Mouse (Mus musculus) kidney, adult 18-20 months (tissue): Measurements from ENCODE around the gene Tomt.

ENCODE experiments used
- DNase-seq: peaks from one replicate; pipeline ENCODE4 v3.0.0; 2021

Tomt gene

DNA sequence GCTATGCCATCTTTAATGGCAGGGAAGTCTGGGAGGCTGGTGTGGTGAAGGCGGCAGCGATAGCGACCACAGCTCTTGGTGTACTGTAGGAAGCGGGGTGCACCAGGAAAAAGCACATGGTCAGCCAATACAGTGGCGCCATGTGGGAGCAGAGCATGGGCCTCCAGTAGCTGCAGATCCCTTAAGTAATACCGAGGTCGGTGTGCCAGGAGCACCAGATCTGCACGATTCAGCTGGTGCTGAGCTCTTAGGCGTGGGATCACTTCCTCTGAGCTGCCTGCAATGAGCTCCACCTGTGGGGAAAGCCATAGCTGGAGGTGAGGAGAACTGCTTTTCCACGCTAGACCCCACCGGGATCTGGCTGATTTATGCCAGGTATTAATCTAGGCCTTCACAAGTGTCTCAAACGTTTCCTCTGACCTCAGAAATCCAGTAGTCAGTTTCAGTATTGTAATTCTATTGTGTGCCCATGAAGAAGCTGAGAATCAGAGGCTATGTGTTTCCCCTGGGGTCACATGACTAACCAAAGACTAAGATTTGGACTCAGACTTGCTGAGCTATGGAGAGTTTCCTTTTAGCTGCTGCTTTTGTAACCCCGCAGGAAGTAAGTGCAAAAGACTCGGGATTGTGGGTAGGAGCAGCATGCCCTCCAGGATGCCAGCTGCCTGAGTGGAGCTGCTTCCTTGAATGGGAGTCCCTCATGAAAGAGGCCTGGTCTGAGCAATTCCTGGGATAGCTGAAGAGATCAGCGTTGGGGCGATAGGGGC is 5.6 kb downstream of the Tomt start:
- no peak for DNase-seq

DNA sequence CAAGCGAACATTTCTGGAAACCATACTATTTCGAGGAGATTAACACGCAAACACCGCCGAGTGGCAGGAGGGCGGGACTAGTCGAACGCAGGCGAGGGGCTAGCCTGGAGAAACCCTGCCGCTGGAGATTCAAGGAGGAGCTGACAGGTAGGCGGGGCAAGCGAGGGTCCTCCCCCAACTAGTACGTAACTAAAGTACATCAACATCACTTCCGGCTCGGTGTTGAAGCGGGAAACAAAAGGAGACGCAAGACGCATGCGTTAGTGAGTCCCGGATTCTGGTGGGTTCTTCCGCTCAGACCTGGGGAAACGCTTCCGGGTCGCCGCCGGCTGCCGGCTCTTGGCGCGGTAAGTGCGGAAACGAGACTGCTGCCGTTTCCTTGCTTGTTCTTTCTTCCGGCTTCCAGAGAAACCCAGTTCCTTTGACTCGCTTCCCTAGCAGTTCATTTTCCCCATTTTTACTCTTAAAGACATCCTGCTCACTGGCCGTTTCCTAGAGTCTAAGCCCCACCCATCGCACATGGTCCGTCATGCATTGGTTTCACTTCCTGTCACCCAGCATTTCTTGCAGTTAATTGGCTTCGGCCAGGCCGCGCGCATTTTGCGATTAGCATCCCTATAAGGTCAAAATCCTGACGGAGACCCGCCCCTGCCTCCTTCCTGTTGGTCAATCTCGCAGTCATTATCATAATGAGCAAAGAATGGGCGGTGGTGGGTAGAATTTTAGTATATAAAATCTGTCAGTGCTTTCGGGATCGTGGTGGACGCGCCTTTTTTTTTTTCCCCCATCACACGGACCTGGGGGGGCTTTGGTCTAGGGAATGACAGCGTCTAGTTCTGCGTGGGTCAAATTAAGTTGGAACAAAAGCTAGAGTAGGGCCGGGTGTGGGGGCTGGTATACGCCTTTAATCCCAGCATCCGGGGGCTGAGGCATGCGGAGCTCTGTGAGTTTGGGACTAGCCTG is 9.8 kb downstream of the Tomt start:
- DNase-seq = peak; percentile 96

DNA sequence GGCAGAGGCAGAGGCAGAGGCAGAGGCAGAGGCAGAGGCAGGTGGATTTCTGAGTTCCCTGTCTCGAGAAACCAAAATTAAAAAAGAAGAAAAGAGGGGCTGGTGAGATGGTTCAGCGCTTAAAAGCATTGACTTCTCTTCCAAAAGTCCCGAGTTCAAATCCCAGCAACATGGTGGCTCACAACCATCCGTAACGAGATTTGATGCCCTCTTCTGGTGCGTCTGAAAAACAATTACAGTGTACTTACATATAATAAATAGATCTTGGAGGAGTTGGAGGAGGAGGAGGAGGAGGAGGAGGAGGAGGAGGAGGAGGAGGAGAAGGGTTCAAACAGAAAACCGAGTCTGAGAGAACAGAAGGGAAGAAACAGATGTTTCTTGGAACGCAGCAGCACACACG is 10.5 kb downstream of the Tomt start:
- DNase-seq = no peak

- DNase-seq = no peak
These were observed 17.7 kb downstream of the Tomt start for GRCm38 (mm10) chr7:101888460-101888859.

GRCm38 (mm10) chr7:101886274-101886673 is 19.9 kb downstream of the Tomt start:
- no peak for DNase-seq

DNA sequence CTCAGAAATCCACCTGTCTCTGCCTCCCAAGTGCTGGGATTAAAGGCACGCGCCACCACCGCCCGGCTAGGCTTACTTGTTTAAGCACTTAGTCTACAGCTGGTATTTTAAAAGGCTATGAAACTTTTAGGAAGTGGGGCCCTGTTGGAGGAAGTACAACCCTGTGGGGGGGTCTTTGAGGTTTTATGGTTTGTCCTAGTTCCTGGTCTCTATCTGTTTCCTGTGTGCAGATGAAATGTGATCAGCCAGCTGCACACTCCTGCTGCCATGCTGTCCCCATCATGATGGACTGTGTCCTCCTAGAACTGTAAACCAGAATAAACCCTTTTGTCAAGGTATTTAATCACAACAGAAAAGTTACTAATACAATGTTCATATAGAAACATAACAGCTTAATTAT is 22.0 kb downstream of the Tomt start:
- DNase-seq = no peak

GRCm38 (mm10) chr7:101882413-101883154 is 23.6 kb downstream of the Tomt start:
- DNase-seq = no peak

DNA sequence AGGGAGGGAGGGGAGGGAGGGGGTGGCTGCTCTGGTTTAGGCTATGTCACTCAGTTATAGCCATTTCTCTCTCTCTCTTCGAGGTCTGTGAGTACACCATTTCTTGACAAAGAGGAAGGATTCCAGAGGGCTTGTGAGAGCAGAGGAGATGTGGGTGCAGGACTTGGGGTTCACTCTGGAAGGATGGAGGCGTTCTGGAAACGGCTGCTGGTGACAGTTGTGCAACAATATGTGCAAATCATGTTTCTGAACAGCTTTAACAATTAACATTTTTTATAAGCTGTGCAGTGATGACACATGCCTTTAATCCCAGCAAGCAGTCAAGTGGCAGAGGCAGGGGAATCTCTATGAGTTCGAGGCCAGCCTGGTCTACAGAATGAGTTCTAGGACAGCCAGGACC is 25.3 kb downstream of the Tomt start:
- no peak for DNase-seq

- DNase-seq = no peak
These were observed 30.2 kb downstream of the Tomt start for GRCm38 (mm10) chr7:101875978-101876377.

GRCm38 (mm10) chr7:101871296-101871695 is 34.9 kb downstream of the Tomt start:
- DNase-seq = peak; percentile 34

DNA sequence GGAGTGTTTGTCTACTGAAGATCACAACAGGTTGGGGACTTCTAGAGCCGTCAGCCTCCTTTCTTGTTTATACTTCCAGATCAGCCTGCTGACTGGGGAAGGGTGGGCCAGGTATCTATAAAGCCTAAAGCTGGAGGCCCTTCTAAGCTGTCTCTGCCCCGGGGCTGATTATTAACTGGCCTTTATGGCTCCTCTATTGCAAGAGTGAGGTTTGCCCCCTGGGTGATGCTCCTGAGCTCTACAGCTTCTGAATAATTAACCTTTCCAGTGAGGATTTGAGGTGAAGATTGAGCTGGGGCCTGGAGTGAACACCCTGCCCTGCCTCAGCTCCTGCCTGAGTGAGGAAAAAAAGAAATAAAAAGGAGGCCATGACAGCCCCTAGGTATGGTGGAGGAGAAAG is 35.5 kb downstream of the Tomt start, which contains the start of gene Folr1:
Folr1 (minus strand) TSS at position 160 of the 400 bp plus-strand sequence.
- DNase-seq = peak; percentile 72

DNA sequence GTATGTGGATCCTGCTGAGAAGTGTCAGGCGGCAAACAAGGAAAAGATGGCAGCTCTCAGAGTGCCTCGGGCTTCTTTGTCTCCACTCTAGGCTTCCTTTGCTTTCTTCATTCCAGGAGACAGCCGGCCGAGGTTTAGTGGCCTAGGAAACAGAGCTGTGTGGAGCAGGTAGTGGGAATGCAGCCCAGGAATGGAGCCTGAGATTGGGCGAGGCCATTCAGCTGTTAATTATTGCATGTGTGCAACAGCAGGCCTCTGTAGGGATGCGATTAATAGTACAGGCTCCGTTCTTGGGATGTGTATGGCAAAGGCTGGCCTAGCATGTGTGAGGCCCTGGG is 37.0 kb downstream of the Tomt start:
- DNase-seq = peak; percentile 41

DNA sequence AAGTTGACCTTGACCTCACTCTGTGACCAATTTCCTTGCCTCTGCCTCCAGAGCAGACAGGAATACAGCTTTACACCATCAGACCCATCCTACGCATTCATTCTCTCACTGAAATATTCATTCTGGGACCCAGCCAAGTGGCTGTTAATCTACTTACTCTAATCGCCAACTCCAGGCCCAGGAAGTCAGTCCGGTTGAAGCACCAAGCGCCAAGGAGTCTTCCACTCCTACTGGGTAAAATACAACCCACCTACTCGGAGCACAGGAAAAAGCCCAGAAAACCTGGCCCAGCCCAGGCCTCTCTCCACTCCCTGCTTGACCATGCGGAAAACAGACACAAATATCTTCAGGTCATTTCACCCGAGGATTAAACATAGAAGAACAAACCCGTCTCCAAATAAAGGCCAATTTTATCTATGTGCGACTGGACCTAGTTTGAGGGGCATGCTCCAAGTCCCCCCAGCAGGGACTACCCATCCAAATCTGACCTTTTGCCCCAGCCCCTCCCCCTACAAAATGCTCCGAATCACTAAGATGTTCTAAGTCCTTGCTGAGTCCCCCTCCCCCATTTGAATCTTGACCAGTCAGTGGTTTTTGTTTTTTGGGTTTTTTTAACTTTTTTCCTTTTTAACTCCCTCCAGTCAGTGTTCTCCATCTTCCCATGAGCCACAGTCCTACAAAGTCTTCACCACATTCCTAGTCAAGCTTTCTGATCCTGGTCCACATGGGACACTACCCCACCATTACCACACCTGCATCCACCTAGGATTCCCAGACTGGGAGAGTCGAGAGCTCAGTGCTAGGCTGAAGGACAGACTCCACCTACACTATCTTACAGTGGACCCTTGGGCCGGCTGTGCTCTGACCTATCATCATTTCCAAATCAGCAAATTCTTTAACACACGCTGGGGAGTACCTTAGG is 37.7 kb downstream of the Tomt start:
- peak; percentile 61 for DNase-seq

DNA sequence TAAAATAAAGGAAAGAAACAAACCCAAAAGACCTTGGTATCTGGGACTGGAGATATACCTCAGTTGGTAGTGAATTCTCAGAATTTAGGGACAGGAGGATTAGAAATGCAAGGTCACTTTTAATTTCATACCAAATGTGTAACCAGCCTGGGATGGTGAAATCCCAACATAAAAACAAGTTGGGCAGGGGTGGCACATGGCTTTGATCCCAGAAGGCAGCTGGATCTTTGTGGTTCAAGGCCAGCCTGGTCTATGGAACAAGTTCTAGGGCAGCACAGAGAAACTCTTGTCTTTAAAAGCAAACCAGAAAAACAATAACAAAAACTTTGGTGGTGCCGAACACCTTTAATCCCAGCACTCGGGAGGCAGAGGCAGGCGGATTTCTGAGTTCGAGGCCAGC is 38.7 kb downstream of the Tomt start:
- no peak for DNase-seq

DNA sequence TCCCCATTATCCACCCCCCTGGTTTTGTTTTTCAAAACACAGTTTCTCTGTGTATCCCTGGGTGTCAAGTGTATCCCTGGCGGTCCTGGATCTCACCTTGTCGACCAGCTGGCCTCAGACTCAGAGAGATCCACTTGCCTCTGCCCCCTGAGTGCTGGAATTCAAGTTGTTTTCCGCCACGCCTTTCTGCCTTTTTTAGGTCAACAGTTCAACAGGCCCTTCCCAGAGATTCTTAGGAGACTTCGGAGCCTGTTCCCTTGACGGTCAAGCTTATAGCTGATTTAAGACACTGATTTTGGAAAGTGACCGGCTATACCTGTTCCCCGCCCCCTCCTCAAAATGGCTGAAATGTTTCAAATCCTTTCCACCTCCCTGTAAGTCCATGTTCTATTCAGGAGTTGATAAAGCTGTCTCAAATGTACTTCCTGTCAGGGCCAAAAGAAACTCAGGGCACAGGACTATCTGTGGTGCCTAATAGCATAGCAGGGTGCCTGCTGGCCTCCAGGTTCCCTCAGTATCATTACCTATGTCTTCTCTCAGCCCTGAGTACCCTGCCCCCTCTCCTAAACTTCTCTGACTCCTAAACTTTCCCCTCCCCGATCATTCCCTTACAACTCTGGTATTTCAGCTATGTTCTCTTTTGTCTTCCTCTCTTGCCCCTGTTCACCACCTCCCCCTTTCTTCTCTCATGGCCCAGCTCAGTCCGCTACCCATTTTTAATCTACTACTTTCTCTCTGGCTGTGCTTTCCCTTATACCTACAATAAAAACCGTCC is 39.5 kb downstream of the Tomt start:
- no peak for DNase-seq

DNA sequence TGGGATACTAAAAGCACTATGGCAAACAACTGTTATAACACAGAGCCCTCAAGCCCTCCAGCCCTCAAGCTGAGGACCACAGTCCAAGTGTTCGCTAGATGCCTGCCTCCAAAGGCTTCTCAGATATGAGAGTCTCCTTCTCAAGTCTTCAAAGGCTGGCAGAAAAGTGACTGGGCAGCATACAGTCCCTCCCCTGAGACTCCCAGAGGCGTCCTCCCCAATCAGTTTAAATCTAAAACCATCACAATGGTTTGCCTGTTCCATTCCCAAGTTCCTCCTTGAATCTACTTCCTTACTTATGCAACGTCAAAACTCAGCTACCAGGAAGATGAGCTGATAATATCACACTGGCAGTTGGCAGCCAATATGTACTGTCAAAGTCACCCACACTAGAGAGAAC is 42.7 kb downstream of the Tomt start, which contains the start of gene Anapc15:
Anapc15 (plus strand) TSS at position 301 of the 400 bp plus-strand sequence.
- no peak for DNase-seq

- no peak for DNase-seq
These were observed 43.9 kb downstream of the Tomt start for GRCm38 (mm10) chr7:101862291-101862690.

GRCm38 (mm10) chr7:101860978-101861377 is 45.2 kb downstream of the Tomt start:
- peak; percentile 21 for DNase-seq

- no peak for DNase-seq
These were observed 47.8 kb downstream of the Tomt start for GRCm38 (mm10) chr7:101858362-101858761.

DNA sequence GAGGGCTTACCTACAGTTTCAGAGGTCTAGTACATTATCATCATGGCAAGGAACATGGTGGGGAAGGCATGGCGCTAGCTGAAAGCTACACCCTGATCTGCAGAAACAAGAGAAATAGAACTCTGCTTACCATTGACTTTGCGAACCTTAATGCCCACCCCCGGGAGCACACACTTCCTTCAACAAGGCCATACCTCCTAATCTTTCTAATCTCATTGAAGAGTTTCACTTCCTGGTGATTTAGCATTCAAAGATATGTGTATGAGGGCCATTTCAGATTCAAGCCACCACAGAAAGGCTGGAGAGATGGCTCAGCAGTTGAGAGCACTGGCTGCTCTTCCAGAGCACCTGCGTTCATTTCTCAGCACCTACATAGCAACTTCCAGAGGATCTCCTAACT is 49.1 kb downstream of the Tomt start, which contains the start of gene Folr2:
Folr2 (minus strand) TSS at position 101 of the 400 bp plus-strand sequence.
- DNase-seq = no peak

DNA sequence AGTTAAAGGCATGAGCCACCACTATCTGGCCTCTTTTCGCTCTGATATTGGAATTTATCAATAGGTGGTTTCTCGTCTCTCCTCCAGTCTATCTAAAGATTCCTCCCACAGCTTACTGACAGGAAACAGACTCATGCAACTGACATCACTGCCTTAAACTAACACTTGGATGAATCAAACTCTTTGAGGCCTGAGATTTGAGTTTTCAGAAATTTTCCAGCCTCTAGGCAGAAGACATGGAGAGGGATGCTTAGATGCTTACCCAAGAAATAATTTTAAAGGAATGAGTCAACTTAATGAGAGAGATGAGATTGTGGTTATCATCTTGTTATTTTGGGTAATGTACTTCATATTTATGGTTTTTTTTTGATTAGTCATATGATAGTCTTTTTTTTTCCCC is 52.3 kb downstream of the Tomt start:
- no peak for DNase-seq
